Mouse (Mus musculus) monocyte, adult 2 months (primary cell): ENCODE measurements around the gene St5.
A peak's percentile ranks its signal among the peaks of the same experiment; 100 is the strongest.

Source experiments
- DNase-seq, 2 experiments: peaks; one replicate each; pipeline ENCODE4 v3.0.0; 2022; ENCODE audit warnings: low spot score in 2 of 2, low read depth in 1 of 2

Gene St5

DNA sequence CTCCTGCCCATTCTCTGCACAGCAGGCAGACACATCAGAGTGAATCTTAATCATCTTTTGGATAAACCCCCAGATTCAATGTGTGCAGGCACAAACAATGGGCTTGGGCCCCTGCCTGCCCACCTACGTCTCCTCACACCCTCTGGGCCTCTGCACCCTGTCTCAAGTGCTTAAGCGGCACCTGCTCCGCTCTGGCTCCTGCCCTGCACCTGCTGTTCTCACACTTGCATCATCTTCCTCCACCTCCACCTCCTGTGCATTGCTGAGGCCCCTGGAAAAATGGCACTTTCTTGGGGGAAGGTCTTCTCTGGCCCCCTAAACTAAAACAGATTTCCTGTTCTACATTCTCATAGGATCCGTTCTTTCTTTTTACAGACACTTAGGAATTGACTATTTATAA is 169.5 kb downstream of the St5 start:
- DNase-seq, result no peak

GRCm38 (mm10) chr7:109533129-109533528 is 170.3 kb downstream of the St5 start:
- DNase-seq, result no peak

DNA sequence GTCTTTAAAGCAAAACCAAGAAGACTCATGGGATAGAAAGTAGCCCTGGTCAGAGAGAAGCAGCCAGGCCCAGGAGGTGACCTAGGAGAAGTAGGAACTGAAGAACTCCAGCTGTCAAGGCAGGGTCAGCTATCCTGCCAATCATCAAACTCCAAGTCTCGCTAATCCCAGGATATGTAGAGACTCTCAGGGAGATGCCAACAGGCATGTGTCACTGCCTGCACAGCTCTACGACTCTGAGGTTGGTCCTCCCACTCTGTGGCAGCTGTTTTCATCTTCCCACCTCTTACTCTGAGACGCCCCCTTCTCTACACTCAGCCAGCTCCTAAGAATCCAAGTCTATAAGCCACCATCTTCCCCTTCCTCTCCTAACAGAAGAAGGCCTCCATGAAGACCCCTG is 170.7 kb downstream of the St5 start:
- no peak for DNase-seq

DNA sequence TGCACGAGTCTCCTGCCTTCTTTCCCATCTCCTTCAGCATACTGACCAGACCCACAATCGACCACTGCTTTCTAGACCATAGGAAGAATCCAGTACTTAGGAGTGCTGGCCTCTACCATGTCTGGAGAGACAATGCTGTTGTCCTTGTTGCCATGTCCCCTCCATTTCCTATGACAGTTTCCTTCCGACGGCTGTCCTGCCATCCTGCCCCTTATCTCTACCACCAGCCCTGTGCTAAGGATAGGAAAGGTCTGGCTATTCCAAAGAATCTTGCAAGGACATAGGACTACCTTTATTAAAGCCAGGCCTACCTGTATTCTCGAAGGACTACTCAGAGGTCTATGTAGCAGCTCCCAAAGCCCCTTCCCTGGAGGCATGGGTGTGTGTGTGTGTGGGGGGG is 171.9 kb downstream of the St5 start:
- no peak for DNase-seq

GRCm38 (mm10) chr7:109529741-109530140 is 173.7 kb downstream of the St5 start:
- no peak for DNase-seq

GRCm38 (mm10) chr7:109528356-109528755 is 175.0 kb downstream of the St5 start:
- no peak for DNase-seq

DNA sequence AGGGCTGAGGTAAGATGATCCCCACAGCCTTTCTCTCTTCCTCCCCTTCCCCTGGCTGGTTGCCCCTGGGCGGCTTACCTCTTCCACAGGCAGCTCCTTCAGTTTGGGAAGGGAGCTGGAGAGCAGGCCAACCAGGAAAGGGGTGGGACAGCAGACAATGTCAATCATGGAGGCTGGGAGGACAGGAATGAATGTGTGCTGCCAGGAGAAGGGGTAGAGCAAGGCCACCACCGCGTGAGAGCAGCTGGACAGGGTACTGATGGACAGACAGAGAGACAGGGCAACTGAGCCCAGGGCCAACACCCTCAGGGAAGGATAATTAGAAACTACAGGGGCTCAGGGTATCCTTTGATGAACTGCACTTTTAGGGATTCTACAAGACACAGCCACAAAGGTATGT is 175.9 kb downstream of the St5 start:
- no peak for DNase-seq

DNA sequence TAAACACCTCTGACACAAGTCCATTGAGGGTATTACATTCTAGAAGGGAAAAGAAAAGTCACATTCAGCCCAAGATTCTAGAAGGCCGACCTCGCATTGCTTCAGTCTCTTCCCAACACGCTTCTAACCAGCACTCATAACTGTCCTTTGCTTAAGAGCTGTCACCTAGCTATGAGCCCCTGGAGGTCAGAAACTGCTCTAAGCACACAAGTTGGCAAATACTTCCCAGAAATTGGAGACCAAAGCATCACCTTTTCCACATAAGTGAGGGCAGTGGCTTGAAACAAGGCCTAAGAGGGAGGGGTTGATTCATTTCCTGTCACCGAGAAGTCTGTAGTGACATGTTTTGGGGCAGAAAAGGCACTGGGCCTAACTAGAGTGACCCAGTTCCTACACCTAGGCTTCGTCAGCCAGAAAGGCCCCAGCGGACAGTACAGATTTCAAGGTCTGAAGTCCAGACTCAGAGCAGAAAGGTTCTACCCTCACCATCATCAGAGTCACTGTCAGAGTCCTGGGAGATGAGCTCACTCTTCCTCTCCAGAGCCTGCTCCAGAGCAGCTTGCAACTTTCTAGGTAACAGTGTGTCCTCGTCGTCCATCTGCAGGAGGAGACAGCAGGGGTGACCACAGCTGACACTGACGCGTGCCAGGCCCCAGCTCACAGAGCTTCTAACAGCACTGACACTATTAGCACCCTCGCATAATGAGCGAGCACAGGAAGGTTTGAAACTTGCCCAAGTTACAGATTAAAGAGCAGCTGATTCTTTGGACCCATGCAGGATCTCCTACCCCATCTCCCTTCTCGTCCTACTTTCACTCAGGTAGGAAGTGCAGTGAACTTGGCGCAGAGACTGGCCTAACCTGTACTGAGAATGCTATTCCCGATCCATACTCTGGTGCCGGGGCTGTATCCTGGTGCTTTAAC is 177.4 kb downstream of the St5 start:
- no peak for DNase-seq

DNA sequence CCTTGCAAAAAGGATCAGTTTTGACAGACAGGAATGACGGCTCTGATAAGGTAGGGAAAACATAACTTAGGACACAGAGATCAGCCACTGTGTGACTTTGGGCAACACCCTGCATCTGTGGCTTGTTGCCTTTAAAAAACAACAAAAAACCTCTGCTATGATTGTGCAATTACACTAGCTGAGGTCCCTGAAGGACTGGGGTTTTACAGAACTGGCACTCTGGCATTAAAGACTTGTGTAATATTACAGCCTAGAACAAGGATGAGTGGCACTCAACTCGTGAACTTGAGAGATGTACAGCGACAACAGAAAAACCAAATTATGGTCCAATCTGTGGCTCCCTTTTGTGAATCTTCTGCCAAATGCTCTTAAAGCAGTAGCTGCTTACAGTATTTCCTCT is 178.6 kb downstream of the St5 start:
- no peak for DNase-seq

GRCm38 (mm10) chr7:109524442-109524744 is 179.0 kb downstream of the St5 start:
- DNase-seq, result no peak

- no peak for DNase-seq
Measured at GRCm38 (mm10) chr7:109523741-109524441, 179.5 kb downstream of the St5 start.

DNA sequence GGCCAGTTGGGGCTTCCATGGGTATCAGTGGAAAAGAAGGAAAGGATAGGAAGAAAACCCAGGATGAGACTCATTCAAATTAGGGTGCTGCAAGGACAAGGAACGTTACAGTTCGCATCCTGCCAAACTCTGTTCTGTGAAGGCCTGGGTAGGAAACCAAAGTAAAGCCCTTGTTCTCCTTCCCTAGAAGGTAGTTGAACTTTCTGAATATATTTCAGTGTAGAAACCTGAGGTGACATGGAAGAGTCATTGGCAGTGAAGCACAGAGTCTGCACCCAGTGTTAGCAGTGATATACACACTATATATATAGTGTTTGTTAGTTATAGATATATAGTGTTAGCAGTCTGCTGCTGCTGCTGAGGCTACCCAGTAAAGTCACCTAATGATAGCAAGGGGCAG is 180.1 kb downstream of the St5 start:
- no peak for DNase-seq

DNA sequence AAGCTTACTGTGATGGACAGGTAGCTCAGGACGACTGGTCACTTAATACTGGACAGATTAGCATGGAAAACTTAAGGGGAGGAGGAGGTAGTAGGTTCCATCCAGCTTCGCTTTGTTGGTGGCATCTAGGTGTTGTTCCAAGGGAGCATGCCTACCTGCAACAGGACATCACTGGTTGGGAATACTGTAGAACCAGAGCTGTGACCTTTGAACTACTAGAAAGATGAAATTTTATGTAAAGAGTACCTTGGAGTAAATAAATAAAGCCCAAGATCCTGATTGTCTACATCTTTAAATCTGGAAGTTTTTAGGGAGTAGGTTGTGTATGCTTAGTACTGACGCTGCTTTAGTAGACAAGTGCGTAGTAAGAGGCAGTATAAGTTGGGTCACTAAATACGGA is 181.3 kb downstream of the St5 start:
- no peak for DNase-seq

- no peak for DNase-seq
Measured at GRCm38 (mm10) chr7:109519936-109520335, 183.5 kb downstream of the St5 start.

DNA sequence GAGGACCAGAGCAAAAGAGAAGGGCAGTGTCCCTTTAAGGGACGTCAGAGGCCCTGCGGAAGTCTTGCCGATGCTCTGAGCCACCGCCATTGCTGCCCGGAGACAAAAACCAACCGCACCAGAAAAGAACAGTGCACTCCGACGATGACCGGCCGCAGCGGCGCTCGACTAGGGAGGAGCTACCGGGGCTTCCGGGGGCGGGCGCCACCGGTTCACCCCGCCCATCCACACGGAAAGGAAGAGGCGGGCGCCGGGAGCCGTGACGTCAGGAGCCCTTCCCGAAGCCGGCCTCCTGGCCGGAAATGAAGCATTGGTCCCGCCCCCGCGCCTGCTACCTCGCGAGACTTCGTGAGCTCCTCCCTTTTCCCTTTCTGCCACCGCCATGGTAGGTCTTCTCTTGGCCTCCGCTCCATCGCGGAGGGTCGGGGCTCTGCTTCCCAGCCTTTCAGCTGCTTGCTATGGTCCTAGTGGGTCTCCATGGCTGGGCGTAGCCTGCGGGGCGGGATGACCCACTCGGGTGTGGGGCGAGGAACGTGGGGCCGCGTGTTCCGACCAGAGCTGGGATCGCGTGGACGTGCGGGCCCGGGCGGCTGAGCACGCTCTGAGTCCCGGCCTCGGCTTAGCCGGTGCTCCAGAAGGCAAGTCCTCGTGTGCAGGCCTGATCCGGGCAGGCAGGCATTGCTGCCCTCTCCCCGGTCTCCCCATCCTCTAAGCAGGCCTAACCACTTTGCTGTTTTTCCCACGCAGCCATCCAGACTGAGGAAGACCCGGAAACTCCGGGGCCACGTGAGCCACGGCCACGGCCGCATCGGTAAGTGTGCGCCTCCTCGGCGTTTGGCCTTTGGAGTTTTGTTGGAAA is 184.3 kb downstream of the St5 start, which contains the start of gene Rpl27a:
Gene Rpl27a (plus strand): TSS at position 310 of the 859 bp plus-strand sequence.
- DNase-seq, result peak; percentile 97 to 99

DNA sequence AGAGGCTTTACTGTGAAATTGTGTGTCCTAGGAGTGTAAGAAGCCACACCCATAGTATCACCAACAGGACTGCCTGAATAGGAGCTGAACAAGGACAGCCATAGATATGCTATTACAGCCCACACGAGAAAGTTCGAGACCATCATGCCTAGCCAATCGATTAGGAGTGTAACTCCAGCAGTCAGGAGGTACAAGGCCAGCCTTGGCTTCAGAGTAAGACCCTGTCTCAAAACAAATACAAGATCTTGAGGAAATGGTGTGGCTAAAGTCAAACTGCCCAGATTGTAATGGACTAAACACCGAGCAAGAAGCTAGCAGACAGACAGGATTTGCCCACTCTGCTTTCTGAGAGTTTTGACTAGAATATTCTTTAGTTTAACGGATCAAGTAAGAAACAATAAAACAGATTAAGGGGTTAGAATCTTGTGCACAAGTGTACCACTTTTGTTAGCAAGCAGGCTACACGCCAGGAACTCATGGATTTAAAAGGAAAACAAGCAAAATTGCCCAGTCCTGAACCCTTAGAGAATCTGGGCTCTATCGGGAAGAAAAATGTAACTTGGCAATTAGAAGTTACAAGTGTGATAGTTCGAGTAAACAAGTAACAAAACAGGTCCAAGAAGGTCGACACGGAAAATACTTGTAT is 185.2 kb downstream of the St5 start:
- no peak for DNase-seq

GRCm38 (mm10) chr7:109516500-109516899 is 186.9 kb downstream of the St5 start:
- DNase-seq, result no peak

- no peak for DNase-seq
Measured at GRCm38 (mm10) chr7:109511838-109512237, 191.6 kb downstream of the St5 start.

- no peak for DNase-seq
Measured at GRCm38 (mm10) chr7:109510799-109511198, 192.6 kb downstream of the St5 start.

DNA sequence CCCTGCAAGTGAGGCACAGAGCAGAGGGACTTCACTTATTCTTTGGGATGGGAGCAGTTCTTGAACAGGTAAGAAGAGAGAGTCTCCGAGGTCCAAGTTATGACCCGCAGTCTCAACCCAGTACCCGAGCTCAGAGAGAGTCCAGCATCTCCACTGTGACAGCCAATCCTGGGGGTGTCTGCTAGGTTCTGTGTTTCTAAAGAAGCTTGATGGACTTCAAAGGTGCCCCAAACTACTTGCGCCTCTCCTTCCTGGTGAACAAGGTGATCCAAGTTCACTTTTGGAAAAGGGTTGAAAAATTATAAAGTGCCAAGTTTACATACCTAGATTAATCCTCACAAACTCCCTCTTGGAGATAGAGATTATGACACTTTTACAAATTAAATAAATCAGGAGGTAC is 195.4 kb downstream of the St5 start, which contains the start of gene Trim66:
Gene Trim66 (minus strand): TSS at position 101 of the 400 bp plus-strand sequence.
- no peak for DNase-seq

DNA sequence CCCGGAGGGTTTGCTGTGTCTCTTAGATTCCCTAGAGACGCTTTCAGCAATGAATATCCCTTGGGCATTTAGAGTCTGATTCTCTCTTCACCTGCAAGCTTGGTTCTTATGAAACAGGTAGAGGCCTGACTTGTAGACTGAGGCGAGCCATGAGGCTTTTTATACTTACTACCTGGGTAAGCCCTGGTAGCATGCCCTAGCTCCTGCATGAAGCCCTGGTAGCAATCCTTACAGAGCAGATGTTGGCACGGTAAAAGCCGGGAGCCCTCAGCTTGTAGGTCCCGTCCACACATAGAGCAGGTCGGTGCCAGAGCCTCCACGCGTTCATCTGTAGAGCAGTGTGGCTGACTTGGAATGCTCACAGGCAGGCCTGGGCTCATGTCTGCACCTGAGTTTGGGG is 195.8 kb downstream of the St5 start:
- no peak for DNase-seq
